Mouse (Mus musculus) neural tube, embryonic 11.5 days (tissue): ENCODE measurements at regions not wholly inside any gene's neighbourhood (a gene's known extent, or its start where the extent isn't known, plus 50 kb on each side); places are given as distances from the start of the nearest gene placed in this dataset.
A peak's percentile ranks its signal among the peaks of the same experiment; 100 is the strongest.

ENCODE experiments used
- ATAC-seq: fragments of 200-750 bp; cut with Nextera tagmentation; 2 replicates; pipeline ENCODE4 v1.8.0; 2017; ENCODE audit warnings: moderate number of reproducible peaks, mild to moderate bottlenecking, moderate TSS enrichment, moderate library complexity; ENCODE audit not compliant: insufficient read depth, low FRiP score, low TSS enrichment
- DNase-seq: peaks from one replicate; pipeline ENCODE4 v3.0.0-alpha.2; 2015; ENCODE audit warnings: low spot score
- H3K27ac ChIP-seq: fragments of 300-500 bp; sonication (generic); 2 replicates; pipeline ENCODE4 v1.5.1; 2014; ENCODE audit warnings: low read depth, mild to moderate bottlenecking, low read length
- H3K27me3 ChIP-seq: fragments of 300-500 bp; sonication (generic); 2 replicates; pipeline ENCODE4 v1.6.1; 2014; ENCODE audit warnings: mild to moderate bottlenecking, low read length, mixed read lengths; ENCODE audit not compliant: control insufficient read depth, insufficient read depth
- H3K36me3 ChIP-seq: fragments of 300-500 bp; sonication (generic); 2 replicates; pipeline ENCODE4 v1.6.1; 2014; ENCODE audit warnings: mild to moderate bottlenecking, low read length, moderate library complexity, mixed read lengths; ENCODE audit not compliant: control insufficient read depth, insufficient read depth
- H3K4me1 ChIP-seq: fragments of 300-500 bp; sonication (generic); 2 replicates; pipeline ENCODE4 v1.6.1; 2014; ENCODE audit warnings: low read length, mixed read lengths; ENCODE audit not compliant: control insufficient read depth, insufficient read depth
- H3K4me2 ChIP-seq: fragments of 300-500 bp; sonication (generic); 2 replicates; pipeline ENCODE4 v1.6.1; 2014; ENCODE audit warnings: low read depth, mild to moderate bottlenecking, moderate library complexity
- H3K4me3 ChIP-seq: fragments of 300-500 bp; sonication (generic); 2 replicates; pipeline ENCODE4 v1.5.1; 2014; ENCODE audit warnings: low read depth, low read length
- H3K9ac ChIP-seq: fragments of 300-500 bp; sonication (generic); 2 replicates; pipeline ENCODE4 v1.6.1; 2014; ENCODE audit warnings: mild to moderate bottlenecking, low read length
- H3K9me3 ChIP-seq: fragments of 300-500 bp; sonication (generic); 2 replicates; pipeline ENCODE4 v1.6.1; 2016; ENCODE audit warnings: low read length; ENCODE audit not compliant: control insufficient read depth
- WGBS: fragments of 180-500 bp; shearing (Covaris S2); extraction: QIAGEN DNeasy Blood & Tissue Kit; methylation state at CpG from one replicate; pipeline ENCODE4 v1.1.7; 2014; 5-methylcytosine and 5-hydroxymethylcytosine counted together

DNA sequence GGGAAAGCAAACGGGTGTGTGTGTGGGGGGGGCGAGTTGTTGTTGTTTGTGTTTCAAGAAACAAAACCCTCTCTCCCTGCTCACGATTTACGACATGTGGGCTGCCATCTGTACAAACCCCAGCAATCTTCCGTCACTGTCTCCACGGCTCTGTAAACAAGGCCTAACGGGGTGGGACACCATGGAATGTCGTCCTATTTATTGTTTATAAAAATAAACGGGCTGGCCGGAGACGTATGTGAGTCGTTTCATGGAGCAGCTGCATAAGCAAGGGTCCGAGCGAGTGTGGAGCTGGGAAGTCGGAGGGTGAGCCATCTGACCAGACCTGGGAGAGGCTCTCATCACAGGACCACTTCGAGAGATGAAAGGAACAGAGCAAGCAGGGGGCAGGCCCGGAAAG, 141.4 kb upstream of the Sall1 start:
- no peaks in the 10 kb centered on the region for H3K36me3 ChIP-seq
- DNase-seq (peak; percentile 23), ATAC-seq (no peak)
- no peaks in the 10 kb centered on the region for H3K27me3 ChIP-seq
- peaks cover 8% of the 10 kb centered on the region; the same call in 1 of the 2 replicates for H3K4me1 ChIP-seq
- H3K27ac ChIP-seq, result 0 out of 2 replicates have a peak overlapping the region, but pooled peaks have one; percentile 27
- no peak overlapping the region for H3K4me3 ChIP-seq
- no peaks in the 10 kb centered on the region for H3K9me3 ChIP-seq
- H3K4me2 ChIP-seq, result peak overlapping the region; percentile 14
- WGBS, result 23% methylated on average over 17 of the region's 17 CpGs
- H3K9ac ChIP-seq, result no peak overlapping the region

DNA sequence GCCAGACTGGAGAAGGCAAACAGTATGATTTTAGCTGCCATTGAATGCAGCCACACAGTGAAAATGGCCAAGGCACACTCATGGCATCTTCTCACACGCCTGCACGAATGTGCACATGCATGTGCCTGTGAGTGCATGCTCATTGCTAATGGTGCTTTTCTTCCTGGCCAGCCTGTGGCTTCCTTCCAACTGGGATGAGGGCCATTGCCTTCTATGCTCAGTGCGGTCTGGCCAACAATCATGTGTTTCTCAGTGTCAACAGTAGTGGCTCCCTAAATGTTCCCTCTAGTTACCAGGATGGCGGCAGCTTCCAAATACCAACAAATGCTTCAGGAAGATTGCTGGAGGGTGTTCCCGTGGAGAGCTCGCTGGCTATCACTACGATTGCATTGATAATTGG, 131.7 kb upstream of the Sall1 start:
- ATAC-seq (no peak), DNase-seq (no peak)
- Histone ChIP-seq H3K4me2 (no peak overlapping the region), H3K4me1 (no peaks in the 10 kb centered on the region), H3K27ac (no peak overlapping the region), H3K4me3 (no peak overlapping the region), H3K27me3 (no peaks in the 10 kb centered on the region), H3K9me3 (no peaks in the 10 kb centered on the region), H3K9ac (no peak overlapping the region), H3K36me3 (no peaks in the 10 kb centered on the region)
- 93% methylated on average over 7 of the region's 7 CpGs for WGBS

- H3K27me3 ChIP-seq, result no peaks in the 10 kb centered on the region
These were observed 127.6 kb upstream of the Sall1 start for GRCm38 (mm10) chr8:89171561-89171960.

GRCm38 (mm10) chr8:89169484-89169883, 125.5 kb upstream of the Sall1 start:
- DNase-seq (no peak), ATAC-seq (no peak)
- H3K27ac ChIP-seq, result no peak overlapping the region

More at GRCm38 (mm10) chr8:89171561-89171960, 127.6 kb upstream of the Sall1 start:
- no peak overlapping the region for H3K27ac ChIP-seq
- no peaks in the 10 kb centered on the region for H3K4me1 ChIP-seq
- no peak overlapping the region for H3K4me2 ChIP-seq
- no peak overlapping the region for H3K9ac ChIP-seq
- H3K9me3 ChIP-seq, result no peaks in the 10 kb centered on the region
- 92% methylated on average over 5 of the region's 5 CpGs for WGBS
- H3K4me3 ChIP-seq, result no peak overlapping the region
- no peaks in the 10 kb centered on the region for H3K36me3 ChIP-seq
- no peak for ATAC-seq
- no peak for DNase-seq

DNA sequence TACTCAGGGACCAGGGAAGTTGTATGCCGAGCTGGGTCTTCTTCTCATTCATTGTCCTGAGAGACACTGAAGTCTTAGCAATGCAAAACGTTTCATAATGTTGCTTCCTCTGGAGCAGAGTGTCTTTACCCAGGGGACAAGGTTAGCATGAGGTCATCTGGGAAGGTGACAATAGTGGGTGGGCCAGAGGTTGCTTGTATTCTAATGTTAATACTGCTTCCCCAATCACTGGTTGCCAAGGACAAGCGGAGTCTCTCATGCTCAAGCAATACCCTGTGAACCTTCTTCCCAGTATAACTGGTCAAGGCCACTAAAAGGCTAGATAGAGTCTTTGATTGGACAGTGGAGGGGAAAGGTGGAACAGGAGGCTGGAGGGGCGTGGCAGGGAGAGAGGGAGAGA, 123.1 kb upstream of the Sall1 start:
- H3K27me3 ChIP-seq, result no peaks in the 10 kb centered on the region
- no peak overlapping the region for H3K4me2 ChIP-seq
- WGBS, result 58% methylated on average over 4 of the region's 4 CpGs
- no peaks in the 10 kb centered on the region for H3K9me3 ChIP-seq
- DNase-seq, result no peak
- no peaks in the 10 kb centered on the region for H3K4me1 ChIP-seq
- H3K9ac ChIP-seq, result no peak overlapping the region
- H3K4me3 ChIP-seq, result no peak overlapping the region
- no peak overlapping the region for H3K27ac ChIP-seq
- ATAC-seq, result no peak
- no peaks in the 10 kb centered on the region for H3K36me3 ChIP-seq

More at GRCm38 (mm10) chr8:89169484-89169883, 125.5 kb upstream of the Sall1 start:
- Histone ChIP-seq H3K36me3 (no peaks in the 10 kb centered on the region), H3K9ac (no peak overlapping the region), H3K27me3 (no peaks in the 10 kb centered on the region), H3K4me1 (no peaks in the 10 kb centered on the region), H3K9me3 (no peaks in the 10 kb centered on the region), H3K4me2 (no peak overlapping the region), H3K4me3 (no peak overlapping the region)
- WGBS, result 54% methylated on average over 7 of the region's 7 CpGs

GRCm38 (mm10) chr8:89156909-89157308, 112.9 kb upstream of the Sall1 start:
- no peak overlapping the region for H3K9ac ChIP-seq
- ATAC-seq (no peak), DNase-seq (no peak)
- no peaks in the 10 kb centered on the region for H3K36me3 ChIP-seq
- H3K4me1 ChIP-seq, result peaks cover 8% of the 10 kb centered on the region; the same call in 1 of the 2 replicates
- no peaks in the 10 kb centered on the region for H3K9me3 ChIP-seq
- H3K27ac ChIP-seq, result no peak overlapping the region
- H3K27me3 ChIP-seq, result no peaks in the 10 kb centered on the region
- H3K4me2 ChIP-seq, result no peak overlapping the region
- H3K4me3 ChIP-seq, result no peak overlapping the region
- 88% methylated on average over 1 of the region's 1 CpGs for WGBS

DNA sequence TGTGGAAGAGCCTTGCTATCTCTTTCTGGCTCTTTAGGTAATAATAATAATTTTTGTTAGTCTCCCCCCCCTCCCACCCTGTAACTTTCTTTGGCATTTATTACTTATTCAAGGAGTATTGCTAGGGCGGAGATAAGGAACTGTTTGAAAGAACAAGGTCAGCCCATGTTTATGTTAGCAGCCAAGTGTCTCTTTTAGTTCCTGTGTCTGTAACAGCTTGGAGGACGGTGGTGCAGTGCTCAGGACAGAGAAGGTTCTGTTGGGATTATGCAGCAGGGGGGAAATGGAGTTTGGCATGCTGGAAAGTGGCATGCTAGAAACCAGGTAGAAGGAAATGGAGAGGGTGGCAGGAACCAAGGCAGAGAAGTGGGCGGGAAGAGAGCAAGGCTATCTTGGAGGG, 109.6 kb upstream of the Sall1 start:
- peaks cover 8% of the 10 kb centered on the region; the same call in 1 of the 2 replicates for H3K4me1 ChIP-seq
- no peaks in the 10 kb centered on the region for H3K36me3 ChIP-seq
- H3K4me3 ChIP-seq, result no peak overlapping the region
- H3K9ac ChIP-seq, result no peak overlapping the region
- H3K9me3 ChIP-seq, result no peaks in the 10 kb centered on the region
- WGBS, result 63% methylated on average over 3 of the region's 3 CpGs
- H3K27ac ChIP-seq, result no peak overlapping the region
- H3K4me2 ChIP-seq, result no peak overlapping the region
- ATAC-seq (no peak), DNase-seq (no peak)
- H3K27me3 ChIP-seq, result no peaks in the 10 kb centered on the region

- Histone ChIP-seq H3K27me3 (no peaks in the 10 kb centered on the region), H3K36me3 (no peaks in the 10 kb centered on the region), H3K27ac (no peak overlapping the region), H3K9me3 (no peaks in the 10 kb centered on the region), H3K4me3 (no peak overlapping the region), H3K4me1 (peaks cover 8% of the 10 kb centered on the region; the same call in 1 of the 2 replicates), H3K9ac (no peak overlapping the region), H3K4me2 (no peak overlapping the region)
- ATAC-seq (no peak), DNase-seq (peak; percentile 49)
- WGBS, result 10% methylated on average over 17 of the region's 17 CpGs
These were observed 109.1 kb upstream of the Sall1 start for GRCm38 (mm10) chr8:89152867-89153595.

GRCm38 (mm10) chr8:89152331-89152730, 108.4 kb upstream of the Sall1 start:
- Histone ChIP-seq H3K9me3 (no peaks in the 10 kb centered on the region), H3K4me2 (no peak overlapping the region), H3K9ac (no peak overlapping the region), H3K27ac (no peak overlapping the region), H3K27me3 (no peaks in the 10 kb centered on the region), H3K36me3 (no peaks in the 10 kb centered on the region), H3K4me1 (peaks cover 8% of the 10 kb centered on the region; the same call in 1 of the 2 replicates), H3K4me3 (no peak overlapping the region)
- ATAC-seq, result no peak
- WGBS, result 79% methylated on average over 8 of the region's 8 CpGs
- no peak for DNase-seq
